Mouse (Mus musculus) testis, adult 2 months (tissue): ENCODE measurements around the gene Gpc6. TPM values are rescaled to one million over a fixed set of nuclear protein-coding genes. Genes with fewer than 3 reads are reported as not detected.

Source experiments
- H3K27ac ChIP-seq: fragments of 200-500 bp; 2 replicates; pipeline ENCODE4 v1.5.1; 2012; ENCODE audit warnings: low read depth, low read length; ENCODE audit not compliant: control insufficient read depth, insufficient read depth
- H3K27me3 ChIP-seq: fragments of 200-500 bp; 2 replicates; pipeline ENCODE4 v1.6.1; 2012; ENCODE audit warnings: mild to moderate bottlenecking, low read length, moderate library complexity; ENCODE audit not compliant: control insufficient read depth, insufficient read depth
- H3K36me3 ChIP-seq: fragments of 200-500 bp; 2 replicates; pipeline ENCODE4 v1.6.1; 2012; ENCODE audit warnings: mild to moderate bottlenecking, low read length; ENCODE audit not compliant: control insufficient read depth, insufficient read depth
- H3K4me1 ChIP-seq: fragments of 200-500 bp; 2 replicates; pipeline ENCODE4 v1.6.1; 2012; ENCODE audit warnings: low read length; ENCODE audit not compliant: control insufficient read depth, insufficient read depth
- H3K4me3 ChIP-seq: fragments of 200-500 bp; 2 replicates; pipeline ENCODE4 v1.5.1; 2012; ENCODE audit warnings: low read depth, mild to moderate bottlenecking, low read length, moderate library complexity, mixed read lengths; ENCODE audit not compliant: control insufficient read depth
- CTCF ChIP-seq: fragments of 200-500 bp; IDR thresholded peaks from 2 replicates; pipeline ENCODE4 v1.5.1; 2012; ENCODE audit warnings: low read depth, mild to moderate bottlenecking, inconsistent platforms, low read length, moderate library complexity; ENCODE audit not compliant: control insufficient read depth, insufficient read depth, insufficient replicate concordance
- POLR2A ChIP-seq: fragments of 200-500 bp; IDR thresholded peaks from 2 replicates; pipeline ENCODE4 v1.6.1; 2012; ENCODE audit warnings: low read depth, mild to moderate bottlenecking, inconsistent platforms, low read length, moderate library complexity; ENCODE audit not compliant: control insufficient read depth
- polyA plus RNA-seq: library from polyadenylated mRNA; depleted of rRNA; stranded (reverse); fragments of >200 nt; gene quantifications from 2 replicates; pipeline ENCODE4 v1.2.3, GENCODE M21; 2012

Gene Gpc6
- polyA plus RNA-seq, 1 experiment = 0.35 TPM

DNA sequence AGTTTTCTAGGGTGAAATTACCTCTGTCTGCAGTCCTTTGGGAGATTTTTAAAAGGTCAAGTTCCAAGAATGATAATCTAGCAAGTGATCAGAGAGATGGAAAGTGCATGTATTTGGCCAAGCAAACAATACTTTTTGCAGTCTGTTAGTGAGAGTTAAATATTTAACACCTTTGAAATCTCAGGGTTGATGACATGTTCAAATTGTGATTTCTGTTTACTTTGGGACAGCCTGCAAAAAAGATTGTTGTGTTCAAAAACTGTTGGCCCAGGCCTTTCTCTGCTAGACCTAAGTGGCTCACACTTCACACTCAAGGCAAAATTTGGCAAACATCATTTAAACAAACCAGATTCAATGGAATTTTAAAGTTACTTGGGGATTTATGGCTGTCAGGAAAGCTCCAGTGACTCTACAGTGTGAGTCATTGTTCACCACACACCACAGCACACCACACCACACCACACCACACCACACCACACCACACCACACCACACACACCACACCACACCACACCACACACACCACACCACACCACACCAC lies 460.7 kb downstream of the Gpc6 start:
- no peak for TF ChIP-seq POLR2A
- TF ChIP-seq CTCF = no peak
- Histone ChIP-seq H3K4me3 (no peak overlapping the region), H3K4me1 (no peaks in the 10 kb centered on the region), H3K36me3 (no peaks in the 10 kb centered on the region), H3K27ac (no peak overlapping the region), H3K27me3 (no peaks in the 10 kb centered on the region)

DNA sequence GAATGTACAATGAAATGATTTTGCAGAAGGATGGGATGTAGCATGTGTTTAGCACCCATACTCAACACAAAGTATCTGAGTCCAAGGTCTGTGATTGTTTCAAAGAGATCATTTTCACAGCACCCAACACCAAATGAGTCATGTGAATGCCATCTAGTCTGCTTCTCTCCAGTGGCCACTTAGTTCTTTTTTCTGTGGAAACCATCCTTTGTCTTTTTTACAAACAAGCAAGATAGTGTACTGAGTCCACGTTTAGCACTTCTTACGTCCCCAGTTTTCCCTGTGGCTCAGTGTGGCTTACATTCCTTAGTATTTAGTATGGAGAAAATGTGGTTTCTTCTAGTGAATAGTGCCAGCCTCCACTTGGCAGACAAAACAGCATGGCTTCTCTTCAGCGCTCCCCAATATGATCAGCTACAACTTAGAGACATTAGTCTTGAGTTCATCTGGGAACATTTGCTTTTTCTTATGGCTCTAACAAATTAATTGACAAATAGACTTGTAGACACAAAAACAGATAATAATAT lies 465.7 kb downstream of the Gpc6 start:
- TF ChIP-seq CTCF (no peak), POLR2A (no peak)
- H3K4me3 ChIP-seq = no peak overlapping the region
- no peaks in the 10 kb centered on the region for H3K27me3 ChIP-seq
- H3K36me3 ChIP-seq = no peaks in the 10 kb centered on the region
- no peak overlapping the region for H3K27ac ChIP-seq
- H3K4me1 ChIP-seq = no peaks in the 10 kb centered on the region

DNA sequence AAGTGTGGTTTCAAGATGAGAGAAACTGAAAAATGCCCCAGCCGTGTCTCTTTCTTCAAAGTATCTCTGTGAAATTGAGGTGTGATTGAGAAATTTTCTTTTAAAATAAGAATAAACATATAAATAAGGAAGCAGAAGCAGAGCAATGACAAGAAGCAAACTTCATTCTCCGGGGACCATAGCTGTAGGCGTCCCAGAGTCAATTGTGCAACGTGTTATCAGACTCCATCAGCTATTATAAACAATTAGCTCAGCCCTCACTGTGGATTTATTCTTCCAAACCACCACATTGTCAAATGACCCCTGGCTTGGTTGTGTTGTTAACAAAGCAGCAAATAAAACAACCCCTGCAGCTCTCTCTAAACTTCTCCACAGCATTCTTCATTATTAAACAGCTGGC lies 466.3 kb downstream of the Gpc6 start:
- H3K27ac ChIP-seq = no peak overlapping the region
- no peaks in the 10 kb centered on the region for H3K4me1 ChIP-seq
- no peak overlapping the region for H3K4me3 ChIP-seq
- H3K27me3 ChIP-seq = no peaks in the 10 kb centered on the region
- H3K36me3 ChIP-seq = no peaks in the 10 kb centered on the region
- TF ChIP-seq CTCF (no peak), POLR2A (no peak)

DNA sequence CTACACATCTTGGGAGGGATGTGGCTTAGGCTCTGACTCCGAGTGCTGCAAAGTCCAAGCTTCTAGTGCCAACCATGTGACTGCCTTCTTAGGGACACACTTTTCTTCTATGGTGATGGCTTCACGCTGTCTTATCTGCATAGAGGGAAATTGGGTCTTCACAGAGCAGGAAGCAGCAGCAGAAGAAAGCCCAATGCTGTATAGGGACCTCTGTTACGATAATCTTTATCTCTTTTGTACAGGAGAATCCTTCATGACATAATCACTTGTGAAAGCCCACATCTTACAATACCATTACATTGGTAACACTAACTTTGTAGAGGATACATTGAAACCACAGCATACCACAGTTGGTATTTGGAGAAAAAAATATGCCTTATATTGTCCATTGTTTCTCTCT lies 472.1 kb downstream of the Gpc6 start:
- no peaks in the 10 kb centered on the region for H3K4me1 ChIP-seq
- TF ChIP-seq POLR2A (no peak), CTCF (no peak)
- no peak overlapping the region for H3K27ac ChIP-seq

DNA sequence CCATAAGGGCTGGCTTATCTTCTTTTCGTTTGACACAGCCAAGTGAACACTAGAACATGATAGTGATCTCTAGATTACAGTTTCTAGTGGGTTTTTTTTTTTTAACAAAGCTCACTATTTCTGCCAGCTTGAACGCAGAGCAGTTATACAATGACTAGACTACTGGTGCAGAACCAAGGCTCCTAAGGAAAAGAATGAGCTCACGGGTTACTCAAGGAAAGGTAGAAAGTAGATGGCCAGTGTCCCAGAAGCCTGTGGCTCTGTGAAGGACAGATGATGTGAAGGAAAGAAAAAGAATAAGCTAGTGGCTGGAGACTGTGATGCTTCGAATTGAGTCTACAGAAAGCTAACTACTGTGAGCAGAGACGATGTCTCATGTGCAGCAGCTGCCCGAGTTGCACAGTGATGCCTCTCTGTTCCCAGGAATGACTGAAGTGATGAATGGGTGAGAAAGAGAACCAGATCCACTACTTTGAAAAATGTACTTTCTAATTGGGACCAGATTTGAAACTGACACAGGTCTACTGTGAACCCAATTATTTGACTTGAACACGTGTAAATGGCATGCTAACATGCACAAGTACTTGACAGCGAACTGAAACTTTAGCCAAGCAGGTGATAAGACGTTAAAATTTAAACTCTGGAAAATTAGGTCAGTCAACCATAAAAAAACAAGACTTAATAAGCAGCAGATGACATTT lies 482.9 kb downstream of the Gpc6 start:
- no peaks in the 10 kb centered on the region for H3K36me3 ChIP-seq
- no peaks in the 10 kb centered on the region for H3K4me1 ChIP-seq
- H3K4me3 ChIP-seq = no peak overlapping the region
- H3K27ac ChIP-seq = no peak overlapping the region
- H3K27me3 ChIP-seq = no peaks in the 10 kb centered on the region
- TF ChIP-seq CTCF = no peak
- TF ChIP-seq POLR2A = no peak

More for the DNA sequence above, 472.1 kb downstream of the Gpc6 start:
- Histone ChIP-seq H3K36me3 (no peaks in the 10 kb centered on the region), H3K4me3 (no peak overlapping the region), H3K27me3 (no peaks in the 10 kb centered on the region)

DNA sequence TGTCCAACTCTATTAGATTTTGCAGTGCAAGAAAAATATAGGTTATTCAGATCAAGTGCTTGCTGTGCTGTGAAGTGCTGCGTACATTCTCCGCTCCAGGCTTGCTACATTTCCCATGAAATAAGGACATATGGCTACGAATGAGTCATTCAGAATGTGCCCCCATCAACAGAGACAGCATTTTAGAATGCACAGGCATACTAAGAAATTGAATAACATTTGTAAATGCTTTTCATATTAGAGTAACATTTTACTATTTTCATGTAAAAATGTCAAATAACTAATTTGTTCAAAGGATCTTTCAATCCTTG lies 483.4 kb downstream of the Gpc6 start:
- H3K27me3 ChIP-seq = no peaks in the 10 kb centered on the region
- TF ChIP-seq CTCF (no peak), POLR2A (no peak)
- H3K4me3 ChIP-seq = no peak overlapping the region
- no peaks in the 10 kb centered on the region for H3K4me1 ChIP-seq
- H3K36me3 ChIP-seq = no peaks in the 10 kb centered on the region
- H3K27ac ChIP-seq = no peak overlapping the region

DNA sequence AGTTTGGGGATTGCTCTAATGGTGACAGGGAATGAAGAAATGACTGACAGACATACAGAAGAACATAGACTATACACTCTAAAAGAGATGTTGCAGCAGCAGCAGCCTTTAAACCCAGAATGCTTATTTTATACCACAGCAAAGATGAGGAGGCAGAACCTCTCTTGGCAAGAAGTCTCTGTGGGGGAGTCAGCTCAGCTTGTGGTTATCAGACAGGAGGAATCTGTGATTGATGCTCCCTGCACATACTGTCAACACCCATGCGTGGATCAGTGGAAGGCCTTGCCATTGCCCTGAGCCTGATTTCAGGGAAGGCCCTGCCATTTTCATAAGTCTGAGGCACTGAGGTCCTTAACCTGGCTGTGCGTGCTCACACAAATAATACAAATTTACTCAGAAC lies 484.7 kb downstream of the Gpc6 start:
- Histone ChIP-seq H3K27ac (no peak overlapping the region), H3K4me3 (no peak overlapping the region), H3K36me3 (no peaks in the 10 kb centered on the region), H3K4me1 (no peaks in the 10 kb centered on the region), H3K27me3 (no peaks in the 10 kb centered on the region)
- TF ChIP-seq POLR2A (no peak), CTCF (no peak)
